Mouse (Mus musculus) gastrocnemius, postnatal 25 days (tissue): ENCODE measurements around the gene Olfr1412. TPM values are rescaled to one million over a fixed set of nuclear protein-coding genes. Genes with fewer than 3 reads are reported as not detected.

Experiments used
- DNase-seq: peaks from one replicate; pipeline ENCODE4 v3.0.0; 2022
- long read RNA-seq, 2 experiments: library from polyadenylated mRNA; stranded (forward); transcript quantifications; one replicate each; pipeline ENCODE4 v2.0.0; 2021
- total RNA-seq, 2 experiments: library from RNA; stranded (reverse); gene quantifications; 1 replicate in 1 of 2; 2 replicates in 1 of 2; pipeline ENCODE4 v1.2.3; 2021

The Olfr1412 gene
- total RNA-seq: not detected
- long read RNA-seq, experiment 1: 0 reads
- long read RNA-seq, experiment 2: 0 reads

- DNase-seq: no peak
Measured at GRCm38 (mm10) chr1:92585479-92585878, at the start of gene Olfr1412. TSS of gene Olfr1412 (plus strand) at chr1:92585779.

DNA sequence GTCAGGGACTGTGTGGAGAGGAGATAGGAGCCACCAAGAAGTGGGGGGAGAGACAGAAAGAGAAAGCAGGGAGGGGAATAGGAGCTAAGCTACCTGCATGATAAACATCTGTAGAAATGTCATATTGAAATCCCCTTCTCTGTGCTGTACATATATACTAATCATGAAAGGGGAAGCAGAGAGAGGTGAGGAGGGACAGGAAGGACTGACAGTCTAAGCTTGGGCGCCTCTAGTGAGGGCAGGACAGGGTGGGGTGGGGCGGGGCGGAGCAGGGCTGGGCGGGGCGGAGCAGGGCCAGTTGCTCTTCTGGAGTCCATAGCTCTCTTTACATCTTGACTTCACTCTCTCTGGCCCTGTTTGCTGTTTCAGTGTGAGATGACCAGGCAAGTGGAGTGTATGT is 48.6 kb upstream of the Olfr1412 start:
- DNase-seq: no peak

DNA sequence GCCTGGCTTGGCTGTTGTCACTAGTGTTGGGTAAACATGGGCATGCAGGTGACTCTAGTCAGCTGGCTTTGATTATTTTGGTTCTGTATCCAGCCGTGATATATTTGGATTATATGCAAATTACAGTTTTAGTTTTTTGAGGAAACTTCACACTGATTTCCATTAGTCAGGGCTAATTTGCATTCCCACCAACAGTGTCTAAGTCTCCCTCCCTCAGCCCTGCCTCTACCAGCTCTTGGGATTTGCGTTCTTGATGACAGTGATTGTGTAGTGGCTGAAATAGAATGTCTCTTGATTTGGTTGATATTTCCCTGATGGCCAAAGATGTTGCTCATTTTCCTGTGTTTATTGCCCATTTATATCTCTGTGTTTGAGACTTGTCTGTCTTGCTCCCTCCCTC is 46.5 kb upstream of the Olfr1412 start:
- DNase-seq: no peak

- no peak for DNase-seq
Measured at GRCm38 (mm10) chr1:92545929-92546328, 39.6 kb upstream of the Olfr1412 start.

DNA sequence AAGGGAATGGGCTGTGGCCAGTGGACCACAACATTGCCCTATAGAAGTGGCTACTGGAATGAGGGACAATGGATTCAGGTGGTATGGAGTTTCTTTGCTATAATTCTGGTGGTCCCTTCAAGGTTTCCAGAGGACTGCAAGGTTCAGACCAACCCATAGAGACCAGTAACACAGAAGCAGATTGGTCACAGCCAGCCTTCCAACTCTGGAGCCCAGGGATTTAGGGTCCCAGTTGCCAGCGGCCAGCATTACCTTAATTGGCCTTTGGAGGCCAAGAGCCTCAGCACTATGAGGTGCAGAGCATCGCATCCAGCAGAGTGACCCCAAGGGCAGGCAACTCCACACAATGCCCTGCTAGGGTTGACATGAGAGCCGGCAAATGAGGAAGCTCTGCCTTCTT is 14.6 kb upstream of the Olfr1412 start, which contains the start of gene Olfr1413:
TSS of gene Olfr1413 (plus strand) at position 301 of the 400 bp plus-strand sequence.
- no peak for DNase-seq

DNA sequence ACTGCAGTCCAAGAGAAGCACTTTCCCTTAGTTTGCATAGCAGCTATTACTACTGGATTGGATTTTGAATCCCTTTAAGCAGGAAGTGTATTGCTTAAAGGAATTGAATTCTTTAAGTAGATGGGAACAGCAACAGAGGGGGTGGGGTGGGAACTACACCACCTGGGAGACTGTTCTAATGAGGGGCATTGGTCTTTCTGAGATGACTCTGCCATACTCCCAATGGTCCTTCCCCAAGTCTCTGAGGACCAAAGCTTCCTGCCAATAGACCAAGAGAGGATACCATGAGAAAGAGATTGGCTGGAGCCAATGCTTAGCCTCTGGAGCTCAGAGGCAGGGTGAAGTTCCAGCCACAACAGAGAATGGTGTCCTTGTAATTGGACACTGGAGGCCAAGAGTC is 8.5 kb downstream of the Olfr1412 start, which contains the start of gene Olfr1411:
TSS of gene Olfr1411 (plus strand) at position 301 of the 400 bp plus-strand sequence.
- DNase-seq: no peak

DNA sequence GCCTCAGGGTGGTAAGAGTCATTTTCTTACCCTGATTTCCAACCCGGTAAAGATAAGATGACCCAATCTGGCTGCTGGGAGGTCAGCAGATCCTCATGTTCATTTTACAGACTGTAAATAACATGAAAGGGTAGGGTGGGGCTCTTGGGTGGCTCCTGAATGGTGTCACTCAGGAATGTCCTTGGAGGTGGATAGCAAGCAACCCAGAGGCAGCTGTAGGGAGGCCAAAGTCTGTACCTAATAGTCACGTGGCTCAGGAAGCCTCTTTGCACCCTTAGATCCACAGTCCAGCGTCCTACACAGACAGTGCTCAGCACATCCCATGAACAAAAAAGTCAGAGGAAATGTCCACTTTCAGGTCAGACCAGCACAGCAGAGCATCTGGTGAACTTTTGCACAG is 10.4 kb downstream of the Olfr1412 start:
- DNase-seq: no peak

DNA sequence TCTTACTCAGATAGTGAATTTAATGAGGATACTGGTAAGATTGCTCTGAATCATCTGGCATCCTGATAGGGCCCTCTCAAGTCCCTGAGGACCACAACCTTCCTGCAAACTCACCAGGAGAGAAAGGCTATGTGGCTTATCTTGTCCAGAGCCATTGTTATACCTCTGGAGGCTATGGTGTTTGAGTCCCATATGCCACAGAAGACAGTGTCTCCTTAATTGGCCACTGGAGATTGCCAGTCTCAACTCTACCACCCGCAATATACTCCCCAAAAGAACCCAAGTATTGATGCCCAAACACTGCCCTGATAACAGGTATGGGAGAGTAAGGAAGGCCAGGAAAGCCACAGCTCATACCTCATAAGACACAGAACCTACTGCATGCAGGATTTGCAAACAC is 19.9 kb downstream of the Olfr1412 start, which contains the start of gene Olfr1410:
TSS of gene Olfr1410 (plus strand) at position 301 of the 400 bp plus-strand sequence.
- DNase-seq: no peak

- DNase-seq: no peak
Measured at GRCm38 (mm10) chr1:92607711-92608110, 22.1 kb downstream of the Olfr1412 start.

DNA sequence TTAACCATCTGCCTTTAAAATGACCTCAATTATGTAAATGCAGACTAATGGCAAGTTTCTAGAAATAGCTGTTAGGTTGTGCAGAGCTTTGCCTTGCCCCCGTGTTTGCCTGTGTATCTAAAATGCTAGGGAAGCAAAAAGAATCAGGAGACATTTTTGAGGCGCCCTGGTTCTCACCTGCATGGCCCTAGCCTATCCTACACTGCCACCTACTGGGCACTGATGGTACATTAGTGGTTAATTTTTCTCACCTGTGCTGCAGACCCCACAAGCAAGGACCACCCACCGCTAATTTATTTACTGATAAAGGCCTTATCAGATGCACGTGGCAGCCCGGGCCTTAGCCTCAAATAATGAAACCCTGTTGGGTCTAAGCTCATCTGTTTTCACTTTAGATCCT is 25.4 kb downstream of the Olfr1412 start:
- DNase-seq: no peak

DNA sequence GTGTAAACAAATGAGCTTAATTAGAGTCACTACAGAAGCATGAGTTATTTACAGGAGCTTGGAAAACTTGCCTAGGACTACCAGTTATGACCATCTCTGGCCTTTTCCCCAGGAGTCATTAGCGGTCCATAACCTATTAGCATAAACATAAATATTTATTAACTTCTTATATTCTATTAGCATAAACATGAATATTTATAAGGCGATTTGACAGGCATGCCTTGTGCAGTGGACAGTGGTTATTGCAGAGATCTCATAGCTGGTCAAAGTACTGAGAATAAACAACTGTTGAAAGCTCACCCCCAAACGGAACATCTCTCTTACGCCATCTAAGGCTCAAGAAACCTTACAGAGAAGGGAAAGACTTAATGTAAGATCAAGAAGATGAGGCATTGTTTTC is 27.6 kb downstream of the Olfr1412 start:
- DNase-seq: no peak

GRCm38 (mm10) chr1:92614516-92614915 is 28.9 kb downstream of the Olfr1412 start:
- no peak for DNase-seq

DNA sequence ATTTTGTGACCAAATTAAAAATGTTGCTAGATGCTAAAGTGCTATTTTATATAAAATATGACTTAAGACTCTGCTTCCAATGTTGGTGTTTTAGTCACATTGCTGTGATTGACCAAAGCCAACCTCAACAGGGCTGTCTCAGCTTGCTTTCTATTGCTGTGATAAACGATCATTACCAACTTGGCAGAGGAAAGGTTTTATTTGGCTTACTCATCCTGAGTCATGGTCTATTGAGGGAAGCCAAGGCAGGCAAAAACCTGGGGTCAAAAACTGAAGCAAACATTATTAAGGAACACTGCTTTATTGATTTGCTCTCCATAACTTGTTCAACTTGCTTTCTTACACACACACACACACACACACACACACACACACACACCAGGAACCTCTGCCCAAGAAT is 30.5 kb downstream of the Olfr1412 start:
- no peak for DNase-seq

GRCm38 (mm10) chr1:92617488-92617887 is 31.9 kb downstream of the Olfr1412 start, which contains the start of gene Olfr12:
TSS of gene Olfr12 (plus strand) at chr1:92617788.
- DNase-seq: no peak

DNA sequence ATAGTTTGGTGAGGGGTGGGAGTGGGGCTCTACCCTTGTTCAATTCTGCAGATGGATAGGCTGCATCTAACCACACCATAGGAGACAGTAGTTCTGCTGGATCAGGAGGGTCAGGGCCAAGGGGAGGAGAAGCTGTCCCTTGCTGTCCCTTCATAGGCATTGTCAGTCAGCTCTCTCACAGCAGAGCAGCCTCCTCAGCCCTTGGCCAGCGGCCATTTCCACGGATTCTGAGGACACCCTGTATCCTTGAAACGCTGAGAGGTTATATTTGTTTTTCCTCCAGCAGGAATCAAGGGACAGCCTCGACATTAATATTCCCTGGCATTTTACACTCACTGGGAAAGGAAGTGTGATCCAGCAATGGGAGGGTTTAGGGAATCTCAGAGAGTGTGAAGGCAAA is 32.8 kb downstream of the Olfr1412 start:
- DNase-seq: no peak

DNA sequence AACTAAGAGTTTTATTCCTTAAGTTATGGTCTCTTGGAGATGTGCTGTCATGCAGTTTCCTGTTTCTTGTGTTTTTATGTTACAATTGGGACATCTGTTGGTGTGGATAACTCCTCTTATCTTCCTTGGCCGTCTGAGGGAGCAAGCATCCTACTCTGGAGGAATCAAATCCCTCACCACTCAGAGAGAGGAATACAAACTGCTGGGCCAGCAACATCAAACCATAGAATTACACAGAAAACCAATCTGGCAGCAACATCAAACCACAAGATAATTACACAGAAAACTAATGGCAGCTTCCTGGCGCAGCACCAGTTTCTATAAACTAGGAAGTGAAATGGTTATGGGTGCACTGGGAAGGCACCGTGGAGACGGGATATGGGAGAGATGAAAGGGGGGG is 42.6 kb downstream of the Olfr1412 start:
- DNase-seq: no peak

- no peak for DNase-seq
Measured at GRCm38 (mm10) chr1:92632196-92632595, 46.6 kb downstream of the Olfr1412 start.

GRCm38 (mm10) chr1:92632948-92633347 is 47.4 kb downstream of the Olfr1412 start:
- DNase-seq: no peak

DNA sequence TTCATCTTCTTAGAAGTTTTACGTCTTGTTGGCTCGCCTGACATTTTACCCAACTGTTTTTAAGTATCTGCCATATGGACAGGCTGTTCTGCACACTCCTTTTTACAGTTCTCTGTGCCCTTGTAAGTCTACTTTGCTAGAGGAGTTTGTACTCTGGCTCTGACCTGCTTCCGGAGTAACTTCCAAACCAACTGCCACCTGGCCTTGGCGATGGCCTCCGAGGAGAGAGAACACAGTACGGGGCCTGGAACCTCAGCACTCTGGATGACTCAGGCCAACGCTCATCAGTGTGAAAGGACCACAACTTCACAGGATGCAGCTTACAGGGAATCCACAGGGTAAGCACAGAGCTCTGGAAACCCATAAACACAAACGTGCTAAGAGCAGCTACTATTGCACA is 48.1 kb downstream of the Olfr1412 start:
- DNase-seq: no peak

- no peak for DNase-seq
Measured at GRCm38 (mm10) chr1:92634569-92634968, 49.0 kb downstream of the Olfr1412 start.

DNA sequence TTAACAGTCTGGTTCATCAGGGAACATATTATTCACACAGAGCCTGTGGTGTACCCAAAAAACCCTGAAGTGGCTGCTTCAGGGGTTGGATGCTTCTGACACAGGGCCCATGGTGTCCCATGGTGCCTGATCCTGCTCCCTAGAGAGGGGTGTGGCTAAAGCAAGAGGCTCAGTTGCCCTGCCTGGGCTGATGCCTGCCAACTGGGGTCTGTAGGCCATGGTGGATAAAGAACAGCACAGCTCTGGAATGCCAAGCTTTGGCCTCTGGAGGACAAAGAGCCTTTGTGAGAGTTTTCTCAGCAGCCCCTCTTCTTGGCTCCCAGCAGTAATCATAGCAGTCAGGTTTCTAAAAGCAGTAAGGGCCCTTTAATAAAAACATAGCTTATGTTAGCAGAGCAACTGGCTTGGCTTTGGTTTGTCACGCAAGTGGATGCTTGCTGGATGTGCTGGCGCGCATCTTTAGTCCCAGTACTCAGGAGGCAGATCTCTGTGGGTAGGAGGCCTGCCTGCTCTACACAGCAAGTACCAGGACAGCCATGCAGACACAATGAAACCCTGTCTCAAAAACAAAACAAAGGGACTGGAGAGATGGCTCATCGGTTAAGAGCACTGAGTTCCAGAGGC is 49.5 kb downstream of the Olfr1412 start:
- DNase-seq: no peak

DNA sequence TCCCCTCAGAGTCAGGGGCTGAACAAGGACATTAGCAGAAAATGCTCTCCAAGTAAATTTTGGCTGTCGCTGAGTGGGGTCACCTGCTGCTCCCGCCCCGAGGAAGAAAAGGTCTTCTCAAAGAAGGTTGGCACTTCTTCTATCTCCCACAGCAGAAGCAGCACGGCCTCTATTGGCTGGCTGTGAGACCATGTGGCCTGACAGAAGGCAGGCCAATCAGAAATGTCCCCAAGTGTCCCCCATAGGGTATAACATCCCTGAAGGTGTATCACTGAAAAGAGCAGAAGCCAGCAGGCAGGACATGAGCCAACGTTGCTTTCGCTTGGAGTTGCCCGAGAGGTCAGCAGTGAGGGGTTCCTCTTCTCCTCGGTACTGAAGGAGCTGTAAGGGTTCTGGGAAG is 50.4 kb downstream of the Olfr1412 start:
- no peak for DNase-seq

- no peak for DNase-seq
Measured at GRCm38 (mm10) chr1:92636676-92637075, 51.1 kb downstream of the Olfr1412 start.

GRCm38 (mm10) chr1:92637501-92638172 is 52.1 kb downstream of the Olfr1412 start:
- no peak for DNase-seq
